Mouse (Mus musculus) ES-Bruce4 (cell line): ENCODE measurements around the gene Msrb1. TPM values are rescaled to one million over a fixed set of nuclear protein-coding genes. Genes with fewer than 3 reads are reported as not detected.
A peak's percentile ranks its signal among the peaks of the same experiment; 100 is the strongest.

Experiments used
- H3K27ac ChIP-seq: 2 replicates; pipeline ENCODE4 v1.5.1; 2012; ENCODE audit warnings: low read length, inconsistent platforms; ENCODE audit not compliant: insufficient read depth
- H3K27me3 ChIP-seq: 2 replicates; pipeline ENCODE4 v1.6.1; 2012; ENCODE audit warnings: mild to moderate bottlenecking, low read length, inconsistent platforms; ENCODE audit not compliant: control insufficient read depth, poor library complexity, insufficient read depth, severe bottlenecking
- H3K36me3 ChIP-seq: 2 replicates; pipeline ENCODE4 v1.6.1; 2012; ENCODE audit warnings: inconsistent platforms, mild to moderate bottlenecking, low read length, moderate library complexity; ENCODE audit not compliant: control insufficient read depth, poor library complexity, insufficient read depth, severe bottlenecking
- H3K4me1 ChIP-seq: one replicate; pipeline ENCODE4 v1.8.1; 2011; ENCODE audit warnings: low read length; ENCODE audit not compliant: control insufficient read depth, insufficient read depth
- H3K4me3 ChIP-seq: 2 replicates; pipeline ENCODE4 v1.5.1; 2011; ENCODE audit warnings: low read depth, mild to moderate bottlenecking, low read length
- H3K9ac ChIP-seq: 2 replicates; pipeline ENCODE4 v1.6.1; 2012; ENCODE audit warnings: low read depth, mild to moderate bottlenecking, inconsistent platforms; ENCODE audit not compliant: poor library complexity, severe bottlenecking
- H3K9me3 ChIP-seq: replicated peaks from 2 replicates; pipeline ENCODE4 v1.6.1; 2012; ENCODE audit warnings: mild to moderate bottlenecking, low read length, inconsistent platforms; ENCODE audit not compliant: control insufficient read depth, poor library complexity, insufficient read depth, severe bottlenecking
- CTCF ChIP-seq: IDR thresholded peaks from one replicate; pipeline ENCODE4 v1.8.1; 2011; ENCODE audit warnings: low read depth, low read length
- EP300 ChIP-seq: IDR thresholded peaks from 2 replicates; pipeline ENCODE4 v1.6.1; 2011; ENCODE audit warnings: low read depth, low read length; ENCODE audit not compliant: insufficient read depth
- POLR2A ChIP-seq: IDR thresholded peaks from one replicate; pipeline ENCODE4 v1.8.1; 2011; ENCODE audit warnings: low read length; ENCODE audit not compliant: insufficient read depth
- polyA plus RNA-seq: library from polyadenylated mRNA; stranded (reverse); fragments of >200 nt; gene quantifications from 2 replicates; pipeline ENCODE4 v1.2.4, GENCODE M21; 2011; ENCODE audit warnings: low read depth; ENCODE audit not compliant: missing spikeins, insufficient read depth, insufficient read length

The Msrb1 gene
- polyA plus RNA-seq, 1 experiment = 27.8 TPM

- Histone ChIP-seq H3K27ac (no peak overlapping the region), H3K36me3 (peaks cover 17% of the 10 kb centered on the region), H3K9ac (no peak overlapping the region), H3K4me3 (no peak overlapping the region), H3K9me3 (no peaks in the 10 kb centered on the region), H3K4me1 (no peaks in the 10 kb centered on the region), H3K27me3 (no peaks in the 10 kb centered on the region)
- TF ChIP-seq POLR2A (no peak), CTCF (no peak), EP300 (no peak)
These were observed 30.6 kb upstream of the Msrb1 start for GRCm38 (mm10) chr17:24705821-24706220.

GRCm38 (mm10) chr17:24706982-24707800 lies 29.3 kb upstream of the Msrb1 start, which contains the start of gene Tbl3:
Gene Tbl3 (minus strand): TSS chr17:24707660.
- Histone ChIP-seq H3K9ac (peak within 1 kb of the TSS; percentile 59), H3K9me3 (no peaks in the 10 kb centered on the region), H3K4me1 (no peaks in the 10 kb centered on the region), H3K4me3 (peak within 1 kb of the TSS; percentile 84), H3K27me3 (no peaks in the 10 kb centered on the region), H3K36me3 (peaks cover 11% of the 10 kb centered on the region), H3K27ac (peak within 1 kb of the TSS; percentile 58)
- 0 out of 2 replicates have a peak, but pooled peaks have one; percentile 26 for TF ChIP-seq EP300
- no peak for TF ChIP-seq CTCF
- TF ChIP-seq POLR2A = peak; percentile 58

- Histone ChIP-seq H3K9me3 (no peaks in the 10 kb centered on the region), H3K36me3 (peaks cover 10% of the 10 kb centered on the region), H3K27ac (peak overlapping the region; percentile 58), H3K9ac (peak overlapping the region; percentile 59), H3K27me3 (no peaks in the 10 kb centered on the region), H3K4me1 (no peaks in the 10 kb centered on the region), H3K4me3 (peak overlapping the region; percentile 84)
- TF ChIP-seq EP300 = no peak
- no peak for TF ChIP-seq CTCF
- no peak for TF ChIP-seq POLR2A
These were observed 28.5 kb upstream of the Msrb1 start for GRCm38 (mm10) chr17:24707801-24708425.

GRCm38 (mm10) chr17:24708646-24709045 lies 27.8 kb upstream of the Msrb1 start:
- Histone ChIP-seq H3K27me3 (no peaks in the 10 kb centered on the region), H3K4me3 (no peak overlapping the region), H3K4me1 (no peaks in the 10 kb centered on the region), H3K9me3 (no peaks in the 10 kb centered on the region), H3K36me3 (peaks cover 10% of the 10 kb centered on the region), H3K9ac (no peak overlapping the region; the same call in 1 of the 2 replicates), H3K27ac (no peak overlapping the region)
- no peak for TF ChIP-seq CTCF
- no peak for TF ChIP-seq POLR2A
- TF ChIP-seq EP300 = no peak

GRCm38 (mm10) chr17:24715556-24715955 lies 20.9 kb upstream of the Msrb1 start:
- Histone ChIP-seq H3K27ac (no peak overlapping the region), H3K4me3 (no peak overlapping the region), H3K27me3 (no peaks in the 10 kb centered on the region), H3K4me1 (no peaks in the 10 kb centered on the region), H3K9ac (no peak overlapping the region), H3K36me3 (peaks cover 14% of the 10 kb centered on the region), H3K9me3 (no peaks in the 10 kb centered on the region)
- TF ChIP-seq EP300 = no peak
- TF ChIP-seq CTCF = no peak
- TF ChIP-seq POLR2A = no peak

GRCm38 (mm10) chr17:24716166-24716682 lies 20.2 kb upstream of the Msrb1 start:
- no peak overlapping the region for H3K4me3 ChIP-seq
- TF ChIP-seq POLR2A (no peak), CTCF (no peak), EP300 (no peak)
- H3K9ac ChIP-seq = no peak overlapping the region
- H3K4me1 ChIP-seq = no peaks in the 10 kb centered on the region
- peaks cover 19% of the 10 kb centered on the region for H3K36me3 ChIP-seq
- H3K27me3 ChIP-seq = no peaks in the 10 kb centered on the region
- H3K27ac ChIP-seq = no peak overlapping the region
- H3K9me3 ChIP-seq = no peaks in the 10 kb centered on the region
